Mouse (Mus musculus) C2C12 (cell line): ENCODE results near the gene Capzb.

Experiments used
- CTCF ChIP-seq: IDR thresholded peaks from one replicate; pipeline ENCODE4 v1.5.1; 2011; ENCODE audit not compliant: control insufficient read depth, insufficient read depth, insufficient read length
- MAX ChIP-seq: IDR thresholded peaks from one replicate; pipeline ENCODE4 v1.6.1; 2011; ENCODE audit warnings: mild to moderate bottlenecking, control low read depth
- MYOD1 ChIP-seq: IDR thresholded peaks from one replicate; pipeline ENCODE4 v1.6.1; 2011; ENCODE audit warnings: low read depth; ENCODE audit not compliant: control insufficient read depth, insufficient read length
- MYOG ChIP-seq: IDR thresholded peaks from one replicate; pipeline ENCODE4 v1.6.1; 2011; ENCODE audit not compliant: control insufficient read depth, insufficient read length; ENCODE audit errors: extremely low read depth

DNA sequence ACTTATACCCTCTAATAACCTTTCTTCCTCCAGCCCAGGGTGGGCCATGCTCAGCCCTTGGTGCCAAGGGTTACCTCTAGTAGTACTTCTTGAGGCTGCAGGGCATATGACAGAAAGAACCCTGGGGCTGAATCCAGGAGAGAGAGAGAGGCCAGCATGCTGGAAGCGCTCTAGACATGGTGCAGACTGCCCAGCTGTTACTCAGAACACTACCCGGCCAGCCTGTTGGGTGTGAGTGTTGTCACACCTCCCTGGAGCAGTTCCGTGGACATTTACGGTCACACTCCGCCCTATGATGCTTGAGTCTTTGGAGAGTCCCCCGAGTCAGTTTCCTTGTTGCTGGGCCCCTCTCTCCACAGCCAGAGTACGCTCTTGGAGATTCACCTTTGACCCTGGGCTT, 55.3 kb downstream of the Capzb start:
- TF ChIP-seq CTCF (no peak), MYOD1 (no peak), MAX (no peak), MYOG (no peak)
